Mouse (Mus musculus): Measurements from ENCODE around the gene Cox17. TPM values are rescaled to one million over a fixed set of nuclear protein-coding genes. Genes with fewer than 3 reads are reported as not detected.

The Cox17 gene
- polyA plus RNA-seq, 1 experiment from 2014 or later = 143 TPM

DNA sequence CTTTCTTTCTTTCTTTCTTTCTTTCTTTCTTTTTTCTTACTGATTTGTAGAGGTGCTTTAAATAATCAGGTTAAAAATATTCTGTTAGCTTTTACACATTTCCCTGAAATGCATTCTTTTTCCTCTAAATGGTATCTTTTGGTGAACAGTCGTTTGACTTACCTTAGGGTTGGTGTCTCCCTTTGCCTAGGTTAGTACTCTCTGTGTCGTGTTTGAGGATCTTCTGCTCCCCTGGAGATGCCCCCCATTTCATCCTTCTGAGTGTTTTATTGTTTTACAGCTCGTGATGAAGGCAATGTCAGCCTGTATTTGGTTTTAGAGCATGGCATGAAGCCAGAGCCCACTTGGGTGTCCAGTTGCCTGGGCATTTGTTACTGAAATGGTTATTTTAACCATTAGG lies 32.7 kb downstream of the Cox17 start:
- Histone ChIP-seq H3K27ac (ENCODE audit: low read length) (no peak overlapping the region), H3K9me3 (ENCODE audit: control insufficient read depth, low read length) (no peaks in the 10 kb centered on the region), H3K4me3 (ENCODE audit: low read length) (no peak overlapping the region), H3K9ac (ENCODE audit: low read length) (no peak overlapping the region), H3K36me3 (ENCODE audit: control insufficient read depth, insufficient read depth, low read length) (no peaks in the 10 kb centered on the region), H3K4me2 (ENCODE audit: low read depth, low read length) (no peak overlapping the region), H3K27me3 (ENCODE audit: control insufficient read depth, insufficient read depth, low read depth, low read length) (no peaks in the 10 kb centered on the region), H3K4me1 (replicated peaks; ENCODE audit: control insufficient read depth, insufficient read depth, low read length) (no peaks in the 10 kb centered on the region; the same call in 1 of the 2 replicates)
- WGBS = 44% methylated on average over 3 of the region's 3 CpGs
- ATAC-seq (ENCODE audit: low read depth) = no peak

DNA sequence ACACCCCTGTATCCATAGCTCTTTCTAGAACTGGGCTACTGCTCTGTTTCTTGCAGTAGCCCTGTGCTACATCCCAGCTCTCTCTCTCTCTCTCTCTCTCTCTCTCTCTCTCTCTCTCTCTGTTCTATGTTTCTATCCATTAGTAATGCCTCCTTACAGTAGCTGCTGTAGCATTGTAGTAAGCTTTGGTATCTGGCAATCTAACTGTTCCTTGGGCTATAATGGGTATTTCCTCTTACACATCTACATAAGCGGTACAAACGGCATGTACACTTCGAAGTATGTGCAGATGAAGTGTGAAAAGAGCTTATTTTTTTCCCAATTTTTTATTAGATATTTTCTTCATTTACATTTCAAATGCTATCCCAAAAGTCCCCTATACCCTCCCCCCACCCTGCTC lies 33.1 kb downstream of the Cox17 start:
- Histone ChIP-seq H3K9me3 (ENCODE audit: control insufficient read depth, low read length) (no peaks in the 10 kb centered on the region), H3K4me1 (replicated peaks; ENCODE audit: control insufficient read depth, insufficient read depth, low read length) (no peaks in the 10 kb centered on the region; the same call in 1 of the 2 replicates), H3K36me3 (ENCODE audit: control insufficient read depth, insufficient read depth, low read length) (no peaks in the 10 kb centered on the region), H3K27me3 (ENCODE audit: control insufficient read depth, insufficient read depth, low read depth, low read length) (no peaks in the 10 kb centered on the region), H3K27ac (ENCODE audit: low read length) (no peak overlapping the region), H3K9ac (ENCODE audit: low read length) (no peak overlapping the region), H3K4me2 (ENCODE audit: low read depth, low read length) (no peak overlapping the region), H3K4me3 (ENCODE audit: low read length) (no peak overlapping the region)
- no peak for ATAC-seq (ENCODE audit: low read depth)
- WGBS = 86% methylated on average over 3 of the region's 3 CpGs

DNA sequence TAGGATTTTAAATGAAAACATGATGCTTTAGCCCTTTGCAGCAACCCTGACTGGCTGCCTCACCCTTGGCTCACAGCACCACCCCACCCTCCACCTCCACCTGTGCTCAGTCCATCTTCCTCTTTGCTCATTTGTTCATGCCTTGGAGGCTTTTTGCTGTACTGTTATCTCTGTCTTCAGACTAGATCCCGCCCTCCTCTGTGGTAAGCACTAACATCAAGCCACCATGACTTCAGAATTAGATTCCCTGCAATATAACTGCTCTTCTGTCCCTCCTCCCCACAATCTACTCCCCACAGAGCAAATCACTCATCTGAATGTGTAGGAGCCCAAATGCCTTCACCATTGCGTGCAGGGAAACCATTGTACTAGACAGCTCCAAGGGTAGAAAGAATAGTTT lies 36.9 kb downstream of the Cox17 start:
- Histone ChIP-seq H3K36me3 (ENCODE audit: control insufficient read depth, insufficient read depth, low read length) (no peaks in the 10 kb centered on the region), H3K9ac (ENCODE audit: low read length) (no peak overlapping the region), H3K4me1 (replicated peaks; ENCODE audit: control insufficient read depth, insufficient read depth, low read length) (no peaks in the 10 kb centered on the region), H3K4me3 (ENCODE audit: low read length) (no peak overlapping the region), H3K9me3 (ENCODE audit: control insufficient read depth, low read length) (no peaks in the 10 kb centered on the region), H3K27ac (ENCODE audit: low read length) (no peak overlapping the region), H3K4me2 (ENCODE audit: low read depth, low read length) (no peak overlapping the region), H3K27me3 (ENCODE audit: control insufficient read depth, insufficient read depth, low read depth, low read length) (no peaks in the 10 kb centered on the region)
- WGBS = 84% methylated on average over 2 of the region's 2 CpGs
- no peak for ATAC-seq (ENCODE audit: low read depth)

DNA sequence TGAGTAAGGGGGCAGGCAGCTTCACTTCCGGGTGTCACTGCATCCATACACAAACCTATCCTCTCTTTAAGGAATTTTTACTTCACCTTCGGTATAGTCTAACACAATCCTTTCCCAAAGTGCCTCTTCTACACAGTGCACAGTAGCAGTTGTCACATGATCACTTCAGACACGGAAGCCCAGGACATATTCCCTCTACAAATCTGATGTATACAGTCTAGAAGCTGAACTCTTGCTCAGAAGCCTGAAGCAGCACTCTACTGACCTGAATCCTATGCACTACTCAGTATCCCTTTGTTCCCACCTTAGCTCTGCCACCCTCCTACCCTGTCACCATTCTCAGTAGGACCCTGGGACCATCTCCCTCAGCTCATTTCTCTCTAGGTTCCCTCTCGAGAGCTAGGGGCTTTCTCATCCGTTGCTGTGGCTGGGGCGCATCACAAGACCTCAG lies 38.4 kb downstream of the Cox17 start:
- 79% methylated on average over 6 of the region's 6 CpGs for WGBS

DNA sequence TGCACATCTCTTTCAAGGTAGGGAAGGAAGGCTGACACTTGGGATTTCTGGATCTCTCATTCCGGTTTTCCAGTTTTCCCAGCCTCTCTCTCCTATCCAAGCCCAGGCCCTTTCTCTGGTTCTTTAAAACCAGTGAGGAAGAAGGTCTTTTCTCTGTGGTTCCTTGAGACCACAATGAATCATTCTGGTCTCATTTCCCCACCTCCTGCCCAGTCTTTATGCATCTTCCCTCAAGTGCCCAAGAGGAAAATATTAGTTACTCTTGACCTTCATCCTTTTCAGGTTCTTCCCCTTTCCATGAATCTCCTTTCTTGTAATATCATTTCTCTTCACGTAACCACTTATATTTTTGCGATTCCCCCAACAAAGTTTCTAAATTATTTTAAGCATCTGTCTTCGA lies 38.9 kb downstream of the Cox17 start:
- H3K27me3 ChIP-seq (ENCODE audit: control insufficient read depth, insufficient read depth, low read depth, low read length) = no peaks in the 10 kb centered on the region
- no peak overlapping the region for H3K9ac ChIP-seq (ENCODE audit: low read length)
- WGBS = 89% methylated on average over 4 of the region's 4 CpGs
- H3K4me3 ChIP-seq (ENCODE audit: low read length) = no peak overlapping the region
- H3K4me2 ChIP-seq (ENCODE audit: low read depth, low read length) = no peak overlapping the region
- no peak for ATAC-seq (ENCODE audit: low read depth)
- no peaks in the 10 kb centered on the region for H3K4me1 ChIP-seq (replicated peaks; ENCODE audit: control insufficient read depth, insufficient read depth, low read length)
- no peaks in the 10 kb centered on the region for H3K36me3 ChIP-seq (ENCODE audit: control insufficient read depth, insufficient read depth, low read length)
- no peaks in the 10 kb centered on the region for H3K9me3 ChIP-seq (ENCODE audit: control insufficient read depth, low read length)
- H3K27ac ChIP-seq (ENCODE audit: low read length) = no peak overlapping the region

More for the DNA sequence above, 38.4 kb downstream of the Cox17 start:
- Histone ChIP-seq H3K4me2 (ENCODE audit: low read depth, low read length) (no peak overlapping the region), H3K4me1 (replicated peaks; ENCODE audit: control insufficient read depth, insufficient read depth, low read length) (no peaks in the 10 kb centered on the region), H3K9me3 (ENCODE audit: control insufficient read depth, low read length) (no peaks in the 10 kb centered on the region), H3K9ac (ENCODE audit: low read length) (no peak overlapping the region), H3K4me3 (ENCODE audit: low read length) (no peak overlapping the region), H3K36me3 (ENCODE audit: control insufficient read depth, insufficient read depth, low read length) (no peaks in the 10 kb centered on the region), H3K27ac (ENCODE audit: low read length) (no peak overlapping the region), H3K27me3 (ENCODE audit: control insufficient read depth, insufficient read depth, low read depth, low read length) (no peaks in the 10 kb centered on the region)
- ATAC-seq (ENCODE audit: low read depth) = no peak

DNA sequence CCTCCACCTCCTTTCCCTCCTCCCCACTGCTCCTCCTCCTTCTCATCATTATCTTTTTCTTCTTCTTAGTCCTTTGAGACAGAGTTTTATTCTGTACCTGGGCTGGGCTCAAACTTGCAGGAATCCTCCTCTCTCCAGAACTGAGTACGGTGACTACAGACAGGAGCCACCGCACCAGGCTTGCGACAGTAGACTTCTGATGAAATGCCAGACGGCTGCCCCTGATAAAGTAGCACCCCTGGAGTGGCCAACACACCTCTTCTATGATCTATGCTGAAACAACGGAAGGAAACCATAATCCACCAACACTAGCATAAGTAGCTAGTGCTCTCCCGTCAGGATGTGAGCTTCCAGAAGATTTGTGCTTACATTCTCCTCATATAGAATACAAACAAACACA lies 40.6 kb downstream of the Cox17 start:
- Histone ChIP-seq H3K4me1 (replicated peaks; ENCODE audit: control insufficient read depth, insufficient read depth, low read length) (no peaks in the 10 kb centered on the region), H3K4me2 (ENCODE audit: low read depth, low read length) (no peak overlapping the region), H3K36me3 (ENCODE audit: control insufficient read depth, insufficient read depth, low read length) (no peaks in the 10 kb centered on the region), H3K9ac (ENCODE audit: low read length) (no peak overlapping the region), H3K27ac (ENCODE audit: low read length) (no peak overlapping the region), H3K9me3 (ENCODE audit: control insufficient read depth, low read length) (no peaks in the 10 kb centered on the region), H3K27me3 (ENCODE audit: control insufficient read depth, insufficient read depth, low read depth, low read length) (no peaks in the 10 kb centered on the region), H3K4me3 (ENCODE audit: low read length) (no peak overlapping the region)
- WGBS = 73% methylated on average over 6 of the region's 6 CpGs
- no peak for ATAC-seq (ENCODE audit: low read depth)

DNA sequence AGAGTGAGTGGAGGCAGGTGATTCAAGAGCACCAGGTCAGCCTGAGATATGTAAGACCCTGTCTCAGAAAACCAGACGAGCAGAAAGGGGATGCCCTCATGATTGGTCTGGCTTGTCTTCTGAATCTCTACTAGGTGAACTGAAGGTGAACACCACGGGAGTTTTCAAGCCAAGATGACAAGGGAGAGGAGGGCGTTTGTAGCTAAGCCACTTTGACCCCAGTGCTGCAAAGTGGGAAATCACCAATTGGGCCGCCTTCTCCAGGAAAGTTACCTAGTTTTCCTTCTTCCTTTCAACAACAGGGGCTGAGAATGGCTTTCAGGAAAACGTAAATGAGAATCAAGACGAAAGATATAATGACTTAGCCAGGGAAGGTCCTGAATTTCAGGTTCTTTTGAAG lies 42.0 kb downstream of the Cox17 start:
- Histone ChIP-seq H3K9ac (ENCODE audit: low read length) (no peak overlapping the region), H3K27ac (ENCODE audit: low read length) (no peak overlapping the region), H3K4me1 (replicated peaks; ENCODE audit: control insufficient read depth, insufficient read depth, low read length) (no peaks in the 10 kb centered on the region), H3K4me2 (ENCODE audit: low read depth, low read length) (no peak overlapping the region), H3K9me3 (ENCODE audit: control insufficient read depth, low read length) (no peaks in the 10 kb centered on the region), H3K36me3 (ENCODE audit: control insufficient read depth, insufficient read depth, low read length) (no peaks in the 10 kb centered on the region), H3K4me3 (ENCODE audit: low read length) (no peak overlapping the region), H3K27me3 (ENCODE audit: control insufficient read depth, insufficient read depth, low read depth, low read length) (no peaks in the 10 kb centered on the region)
- no peak for ATAC-seq (ENCODE audit: low read depth)
- WGBS = 65% methylated on average over 6 of the region's 6 CpGs

DNA sequence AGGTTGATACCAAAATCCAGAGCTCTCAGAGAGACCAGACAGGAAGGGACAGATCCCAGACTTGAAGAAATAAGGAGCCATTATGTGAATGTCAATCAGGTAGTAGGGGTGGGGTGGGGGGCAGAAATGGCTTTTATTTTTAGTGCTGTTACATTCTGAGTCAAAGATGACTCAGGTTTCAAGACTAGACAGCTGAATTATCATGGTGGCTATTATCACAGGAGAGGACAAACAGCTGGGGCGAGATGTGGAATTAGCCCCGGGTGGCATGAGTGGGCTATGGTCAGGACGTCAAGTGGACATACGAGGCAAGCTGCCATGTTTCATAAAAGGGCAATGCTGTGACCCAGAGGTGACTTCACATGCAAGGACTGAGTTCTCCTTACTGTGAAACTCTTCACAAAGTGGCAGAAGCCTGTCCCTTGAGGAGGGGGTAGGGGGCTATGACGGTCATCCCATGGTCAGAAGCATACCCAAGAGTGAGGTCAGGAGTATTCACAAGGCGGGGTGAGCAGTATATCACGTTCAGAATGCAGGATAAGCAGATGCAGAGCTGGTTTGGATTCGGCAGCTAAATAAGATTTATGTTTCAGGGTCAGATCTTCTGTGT lies 42.6 kb downstream of the Cox17 start:
- WGBS = 72% methylated on average over 8 of the region's 8 CpGs
- ATAC-seq (ENCODE audit: low read depth) = no peak
- no peak overlapping the region for H3K4me2 ChIP-seq (ENCODE audit: low read depth, low read length)
- no peaks in the 10 kb centered on the region for H3K36me3 ChIP-seq (ENCODE audit: control insufficient read depth, insufficient read depth, low read length)
- no peaks in the 10 kb centered on the region for H3K4me1 ChIP-seq (replicated peaks; ENCODE audit: control insufficient read depth, insufficient read depth, low read length)
- no peak overlapping the region for H3K27ac ChIP-seq (ENCODE audit: low read length)
- no peaks in the 10 kb centered on the region for H3K9me3 ChIP-seq (ENCODE audit: control insufficient read depth, low read length)
- H3K4me3 ChIP-seq (ENCODE audit: low read length) = no peak overlapping the region
- H3K27me3 ChIP-seq (ENCODE audit: control insufficient read depth, insufficient read depth, low read depth, low read length) = no peaks in the 10 kb centered on the region
- H3K9ac ChIP-seq (ENCODE audit: low read length) = no peak overlapping the region

DNA sequence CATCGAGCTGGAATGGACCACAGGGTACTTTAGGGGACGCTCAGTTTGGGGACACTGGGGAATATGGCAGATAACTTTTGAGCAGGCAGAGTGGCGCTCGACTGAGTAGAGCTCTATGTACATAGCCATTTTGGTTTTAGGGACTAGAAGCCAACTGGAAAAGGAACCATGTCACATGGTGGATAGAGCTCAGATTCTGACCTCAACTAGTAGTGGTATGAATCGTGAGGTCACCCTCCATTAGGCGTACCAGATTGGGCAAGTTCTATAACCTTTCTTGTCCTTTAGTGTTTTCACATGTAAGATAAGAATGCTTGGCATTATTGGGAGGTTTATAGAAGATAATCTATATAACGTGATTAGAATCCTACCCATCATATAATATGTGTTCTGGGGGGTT lies 43.5 kb downstream of the Cox17 start:
- H3K27me3 ChIP-seq (ENCODE audit: control insufficient read depth, insufficient read depth, low read depth, low read length) = no peaks in the 10 kb centered on the region
- no peak overlapping the region for H3K4me3 ChIP-seq (ENCODE audit: low read length)
- H3K4me2 ChIP-seq (ENCODE audit: low read depth, low read length) = no peak overlapping the region
- WGBS = 87% methylated on average over 7 of the region's 7 CpGs
- no peaks in the 10 kb centered on the region for H3K9me3 ChIP-seq (ENCODE audit: control insufficient read depth, low read length)
- H3K36me3 ChIP-seq (ENCODE audit: control insufficient read depth, insufficient read depth, low read length) = no peaks in the 10 kb centered on the region
- H3K9ac ChIP-seq (ENCODE audit: low read length) = no peak overlapping the region
- ATAC-seq (ENCODE audit: low read depth) = no peak
- no peak overlapping the region for H3K27ac ChIP-seq (ENCODE audit: low read length)
- no peaks in the 10 kb centered on the region for H3K4me1 ChIP-seq (replicated peaks; ENCODE audit: control insufficient read depth, insufficient read depth, low read length)

Data from lung, embryonic 16.5 days (tissue).